Mouse (Mus musculus) heart, postnatal 25 days (tissue): ENCODE results near the gene Prr15l. TPM values are rescaled to one million over a fixed set of nuclear protein-coding genes. Genes with fewer than 3 reads are reported as not detected.

Experiments
- DNase-seq: peaks from one replicate; pipeline ENCODE4 v3.0.0; 2022; ENCODE audit warnings: low spot score
- intact Hi-C: fragments of 180-260 bp; cut with DNase I; formaldehyde crosslinking; loops from one replicate; pipeline ENCODE4 v1.15.1; 2025
- total RNA-seq, 2 experiments: library from RNA; stranded (reverse); gene quantifications; 2 replicates each; pipeline ENCODE4 v1.2.3; 2021

Gene Prr15l
- total RNA-seq, 2 experiments from 2014 or later, result 1.7 to 2.3 TPM

DNA sequence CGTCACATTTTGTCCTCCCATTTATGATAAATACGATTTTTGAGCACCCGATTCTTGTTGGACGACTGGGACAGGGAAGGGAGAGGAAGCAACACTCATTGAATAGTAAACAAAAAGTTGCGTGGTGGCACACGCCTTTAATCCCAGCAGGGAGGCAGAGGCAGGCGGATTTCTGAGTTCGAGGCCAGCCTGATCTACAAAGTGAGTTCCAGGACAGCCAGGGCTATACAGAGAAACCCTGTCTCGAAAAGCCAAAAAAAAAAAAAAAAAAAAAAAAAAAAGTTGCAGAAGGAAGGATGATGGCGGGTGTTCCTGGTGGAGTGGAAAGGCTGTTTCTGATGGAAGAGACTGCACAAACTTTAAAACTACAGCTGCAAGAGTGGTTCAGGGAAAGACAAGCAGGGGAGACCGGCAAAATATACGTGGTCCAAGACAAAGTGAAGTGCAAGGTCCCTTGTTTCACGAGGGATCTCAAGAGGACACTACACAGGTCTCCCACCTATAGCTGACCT, 11.0 kb upstream of the Prr15l start:
- intact Hi-C loops, result loop anchor here (2.0 kb wide), 2 partner anchors 46 to 106 kb away; no protein-coding TSS in a partner anchor
- no peak for DNase-seq

DNA sequence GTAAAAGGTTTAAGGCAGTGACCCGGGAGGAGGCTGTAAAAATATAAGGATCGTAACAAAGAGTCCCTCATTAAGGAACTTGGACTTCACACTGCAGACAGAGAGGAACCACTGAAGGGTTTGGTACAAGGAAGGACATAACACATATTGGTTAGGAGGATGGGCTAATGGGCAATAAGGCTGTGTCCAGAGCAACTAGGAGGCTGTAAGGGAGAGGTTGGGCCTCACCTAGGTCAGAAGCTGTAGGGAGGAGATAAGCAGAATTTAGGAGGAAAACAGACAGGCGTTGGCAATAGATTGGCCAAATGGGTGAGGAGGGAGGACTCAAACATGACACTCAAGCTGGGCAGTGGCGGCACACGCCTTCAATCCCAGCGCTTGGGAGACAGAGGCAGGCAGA, 10.5 kb upstream of the Prr15l start:
- intact Hi-C loops, result loop anchor here (2.0 kb wide), 2 partner anchors 45 to 105 kb away; no protein-coding TSS in a partner anchor
- DNase-seq, result no peak

DNA sequence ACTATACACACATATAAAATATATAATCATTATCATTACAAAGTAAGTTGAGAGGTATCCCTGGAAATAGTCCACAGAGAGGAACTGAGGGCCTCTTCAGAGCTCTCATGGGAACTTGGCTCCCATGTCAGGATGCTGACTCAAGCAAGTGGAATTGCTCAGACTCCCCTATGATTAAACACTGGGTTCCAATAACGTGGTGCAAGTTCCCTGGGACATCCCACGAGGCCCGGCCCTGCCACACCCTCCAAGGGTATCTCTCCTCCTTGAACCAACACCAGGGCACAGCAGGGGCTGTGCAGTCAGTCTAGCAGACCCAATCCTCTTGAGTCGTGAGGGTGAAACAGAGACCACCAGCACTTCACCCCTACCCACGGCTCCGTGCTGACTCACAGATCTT, 8.9 kb upstream of the Prr15l start:
- intact Hi-C loops, result loop anchor here (2.0 kb wide), 2 partner anchors 18 to 110 kb away; partner anchors contain the start of gene Scrn2
- DNase-seq, result no peak

DNA sequence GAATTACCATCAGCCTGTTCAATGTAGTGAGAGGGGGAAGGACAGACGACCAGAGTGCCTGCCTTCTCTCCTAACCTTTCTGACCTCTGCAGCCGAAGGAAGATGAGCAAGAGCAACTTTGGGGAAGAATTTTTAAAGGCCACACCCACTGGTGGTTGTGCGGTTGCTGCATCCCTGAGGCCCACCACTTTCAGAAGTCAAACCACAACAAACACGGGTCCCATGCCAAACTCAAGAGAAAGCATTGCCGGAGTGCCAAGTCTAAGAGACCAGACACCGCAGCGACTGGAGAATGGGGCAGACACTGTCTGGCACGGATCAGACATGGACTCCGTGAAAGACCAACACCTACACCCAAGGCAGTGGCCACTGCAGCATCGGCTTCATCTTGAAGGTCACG, 3.0 kb upstream of the Prr15l start:
- intact Hi-C loops, result no loop called here
- DNase-seq, result no peak

DNA sequence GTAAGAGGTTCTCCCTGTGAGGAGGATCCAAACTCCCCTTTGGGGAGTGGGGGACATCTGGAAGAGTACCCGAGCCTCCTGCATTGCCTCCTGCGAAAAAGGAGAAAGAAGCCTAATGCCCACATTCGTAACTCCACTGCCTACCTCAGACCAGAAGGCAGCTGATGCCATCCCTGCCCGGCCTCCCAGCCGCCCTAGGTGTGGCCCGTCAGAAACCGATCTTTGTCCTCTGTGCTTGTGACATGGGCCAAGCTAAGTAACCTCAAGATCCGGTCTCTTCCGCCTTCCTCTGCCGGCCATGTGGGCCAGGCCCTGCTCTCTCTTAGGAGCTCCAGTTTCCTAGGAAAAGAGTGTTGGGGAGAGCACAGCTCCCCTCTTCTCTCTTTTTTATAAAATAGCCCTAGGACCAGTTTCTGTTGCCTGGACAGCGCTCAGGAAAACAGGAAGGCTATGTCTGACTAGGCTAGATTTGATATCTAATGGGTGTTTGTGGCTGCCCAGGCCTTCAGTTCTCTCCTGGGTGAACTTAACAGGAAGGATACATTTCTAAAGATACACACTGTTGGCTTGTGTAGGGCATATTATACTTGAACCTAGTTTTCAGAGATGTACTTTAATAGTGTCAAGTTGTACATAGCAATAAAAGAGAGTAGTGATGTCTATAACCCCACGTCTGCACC, 2.3 kb upstream of the Prr15l start:
- intact Hi-C loops, result no loop called here
- no peak for DNase-seq

DNA sequence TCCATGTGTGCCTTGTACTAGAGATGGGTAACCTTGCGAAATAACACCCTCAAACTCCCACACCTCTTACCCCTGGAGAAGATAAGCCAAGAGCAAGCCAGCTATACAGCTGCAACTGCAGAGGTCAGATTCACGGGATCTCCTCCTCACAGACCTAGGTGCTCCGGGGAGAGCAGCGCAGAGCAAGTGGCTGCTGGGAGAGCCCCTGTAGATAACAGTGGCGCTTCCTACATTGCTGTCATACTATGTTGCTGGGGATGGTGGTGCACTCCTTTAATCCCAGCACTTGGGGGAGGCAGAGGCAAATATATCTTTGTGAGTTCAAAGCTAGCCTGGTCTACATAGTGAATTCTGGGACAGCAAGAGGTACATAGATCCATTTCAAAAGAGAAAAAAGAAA, 1.3 kb upstream of the Prr15l start:
- intact Hi-C loops, result no loop called here
- no peak for DNase-seq

DNA sequence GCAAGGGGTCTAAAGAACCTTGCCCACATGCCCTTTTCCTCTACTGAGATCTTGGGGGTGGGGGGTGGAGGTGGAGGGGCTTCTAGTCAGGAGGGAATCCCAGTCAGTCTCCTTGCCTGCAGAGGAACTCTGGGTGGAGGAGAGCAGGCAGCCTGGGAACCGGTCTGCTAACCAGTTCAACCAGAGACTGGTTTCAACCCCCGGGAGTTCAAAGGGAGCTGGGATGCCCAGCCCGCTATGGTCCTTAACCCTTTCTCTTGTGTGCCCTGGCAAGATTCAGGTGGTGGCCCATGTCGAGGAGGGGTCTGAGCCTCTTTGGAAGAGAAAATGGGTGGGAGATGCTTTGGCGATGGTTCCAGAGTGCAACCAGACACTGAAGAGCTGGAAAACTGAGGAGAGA, 787 bp downstream of the Prr15l start:
- intact Hi-C loops, result no loop called here
- no peak for DNase-seq

DNA sequence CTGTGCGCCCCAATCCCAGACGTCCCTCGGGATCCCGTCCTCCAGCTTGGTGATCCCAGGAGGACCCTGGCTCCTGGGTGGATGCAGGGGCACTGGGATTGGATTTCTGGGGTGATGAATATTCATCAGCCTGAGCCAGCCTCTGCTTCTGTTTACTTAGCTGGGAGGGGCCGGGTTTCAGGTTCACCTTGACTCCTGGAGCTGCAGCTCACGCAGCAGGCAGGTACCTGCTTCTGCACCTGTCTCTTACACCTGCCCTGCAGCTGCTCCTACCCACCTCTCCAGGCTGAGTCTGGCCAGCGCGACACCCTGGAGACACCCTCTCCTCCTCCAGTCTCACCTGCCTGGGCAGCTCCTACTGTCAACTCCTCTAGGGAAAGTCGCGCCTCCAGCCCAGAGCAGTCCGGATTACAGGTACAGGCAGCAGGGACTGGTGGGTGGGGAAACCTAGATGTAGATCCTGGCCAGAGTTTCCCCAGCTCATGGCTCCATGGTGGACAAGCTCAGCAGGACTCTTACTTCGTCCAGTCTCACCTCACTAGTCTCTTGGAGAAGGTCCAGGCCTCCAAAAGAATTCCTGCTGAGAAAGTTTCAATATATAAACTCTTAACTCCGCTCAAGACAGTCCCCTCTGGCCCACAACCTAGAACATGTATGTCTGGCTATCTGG, 1.3 kb downstream of the Prr15l start:
- no peak for DNase-seq
- intact Hi-C loops, result no loop called here

DNA sequence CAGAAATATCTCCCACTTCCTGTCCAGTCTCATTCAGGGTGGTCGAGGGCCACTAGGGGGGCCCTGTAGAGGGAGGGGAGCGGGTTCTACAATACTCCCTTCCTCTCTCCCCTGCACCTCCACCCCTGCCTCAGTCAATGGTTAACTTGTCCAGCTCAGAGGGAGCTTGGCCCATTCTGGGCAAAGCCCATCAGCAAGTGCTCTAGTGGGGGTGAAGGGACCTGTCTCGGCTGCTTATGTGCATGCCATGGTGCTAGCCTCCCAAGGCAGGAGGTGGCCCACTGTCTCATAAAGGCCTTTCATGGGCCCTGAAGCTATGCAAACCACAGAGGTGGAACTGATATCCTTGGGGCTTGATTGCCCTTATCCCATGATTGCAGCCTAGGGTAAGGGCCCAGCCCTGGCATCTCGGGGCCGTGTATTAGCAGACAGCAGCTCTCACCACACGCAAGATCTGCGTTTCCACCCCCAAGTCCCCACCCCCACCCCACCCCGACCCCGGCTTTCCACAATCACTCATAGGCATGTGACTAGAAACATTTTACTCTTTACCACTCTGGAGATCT, 1.9 kb downstream of the Prr15l start:
- no peak for DNase-seq
- intact Hi-C loops, result no loop called here

DNA sequence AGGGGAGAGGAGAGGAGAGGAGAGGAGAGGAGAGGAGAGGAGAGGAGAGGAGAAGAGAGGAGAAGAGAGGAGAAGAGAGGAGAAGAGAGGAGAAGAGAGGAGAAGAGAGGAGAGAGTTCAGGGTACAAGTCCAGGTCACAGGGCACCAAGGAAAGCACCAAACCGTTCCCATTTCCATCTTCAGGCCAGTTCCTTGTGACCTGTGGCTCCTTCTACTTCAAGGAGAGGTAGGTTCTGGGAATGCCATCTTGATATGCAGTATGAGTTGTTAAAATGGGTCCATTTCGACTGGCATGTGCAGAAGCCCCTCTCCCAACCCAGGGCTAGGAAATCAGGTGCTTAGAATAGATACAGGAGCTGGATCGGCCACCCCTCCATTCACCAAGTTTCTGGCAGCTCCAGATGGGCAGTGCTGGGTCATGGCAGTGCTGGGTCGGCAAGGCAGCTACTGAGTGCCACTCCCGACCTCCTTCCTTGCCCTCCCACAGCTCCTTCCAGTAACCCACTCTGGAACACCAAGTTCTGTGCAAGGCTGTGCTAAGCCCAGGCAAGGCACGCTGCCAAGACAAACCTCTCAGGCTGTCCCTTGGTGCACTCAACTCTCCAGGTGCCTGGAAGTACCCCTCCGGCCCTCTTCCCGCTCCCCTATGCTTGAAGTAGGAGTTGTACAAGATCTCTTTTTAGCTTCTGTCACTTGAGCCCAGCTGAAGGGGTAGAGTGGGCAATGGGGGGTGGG, 3.6 kb downstream of the Prr15l start:
- no peak for DNase-seq
- intact Hi-C loops, result no loop called here

DNA sequence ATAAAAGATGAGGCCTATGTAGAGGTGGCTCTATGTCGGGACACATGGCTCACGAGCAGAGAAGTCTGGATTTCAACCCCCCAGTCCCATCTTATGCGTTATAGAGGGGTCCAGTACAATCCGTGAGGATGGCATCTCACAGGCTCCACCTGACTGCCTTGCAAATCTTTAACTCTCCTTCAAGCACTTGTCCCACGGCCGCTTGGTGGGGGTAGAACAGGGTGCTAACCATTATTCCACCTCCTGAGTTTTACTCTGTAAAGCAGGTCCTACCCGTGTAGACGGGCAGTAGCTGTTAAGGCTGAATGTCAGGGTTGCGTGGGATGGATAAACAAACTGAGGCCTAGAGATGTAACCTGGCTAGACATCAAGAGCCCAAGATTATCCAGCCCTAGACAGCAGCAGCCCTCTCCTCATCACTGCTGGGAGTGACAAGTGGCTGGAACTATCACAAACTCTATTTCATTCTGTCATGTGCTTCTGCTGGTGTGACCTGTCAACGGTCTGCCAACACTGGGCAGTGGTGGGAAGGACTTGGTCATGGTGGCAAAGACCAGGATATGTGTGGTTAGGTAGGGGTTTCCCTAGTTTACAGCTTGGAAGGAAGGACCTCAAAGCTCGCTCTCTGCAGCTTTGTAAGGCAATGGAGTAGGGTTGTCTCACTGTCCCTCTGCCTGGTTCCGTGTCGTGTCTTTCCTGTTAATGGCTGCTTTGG, 5.8 kb downstream of the Prr15l start:
- DNase-seq, result no peak
- intact Hi-C loops, result no loop called here

DNA sequence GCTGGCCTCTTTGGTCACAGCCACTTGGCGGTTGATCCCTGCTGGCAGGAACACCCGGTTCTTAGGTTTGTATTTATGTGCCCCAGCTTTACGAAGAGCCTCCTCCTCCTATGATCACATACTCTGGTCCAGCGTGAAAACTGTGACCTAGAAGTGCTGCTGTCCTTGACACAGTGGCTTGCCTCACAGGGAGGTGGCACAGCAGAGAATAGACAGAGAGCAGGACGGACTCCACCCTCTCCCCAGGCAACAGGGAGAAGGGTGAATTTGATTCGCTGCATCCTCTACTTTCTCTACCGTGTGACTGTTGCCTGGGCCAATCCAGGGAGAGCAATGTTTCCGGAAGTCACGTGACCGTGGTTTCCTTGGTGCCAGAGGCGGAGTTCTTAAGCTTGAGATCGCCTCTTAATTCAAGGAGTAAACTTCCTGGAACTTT, 7.0 kb downstream of the Prr15l start:
- no peak for DNase-seq
- intact Hi-C loops, result no loop called here

DNA sequence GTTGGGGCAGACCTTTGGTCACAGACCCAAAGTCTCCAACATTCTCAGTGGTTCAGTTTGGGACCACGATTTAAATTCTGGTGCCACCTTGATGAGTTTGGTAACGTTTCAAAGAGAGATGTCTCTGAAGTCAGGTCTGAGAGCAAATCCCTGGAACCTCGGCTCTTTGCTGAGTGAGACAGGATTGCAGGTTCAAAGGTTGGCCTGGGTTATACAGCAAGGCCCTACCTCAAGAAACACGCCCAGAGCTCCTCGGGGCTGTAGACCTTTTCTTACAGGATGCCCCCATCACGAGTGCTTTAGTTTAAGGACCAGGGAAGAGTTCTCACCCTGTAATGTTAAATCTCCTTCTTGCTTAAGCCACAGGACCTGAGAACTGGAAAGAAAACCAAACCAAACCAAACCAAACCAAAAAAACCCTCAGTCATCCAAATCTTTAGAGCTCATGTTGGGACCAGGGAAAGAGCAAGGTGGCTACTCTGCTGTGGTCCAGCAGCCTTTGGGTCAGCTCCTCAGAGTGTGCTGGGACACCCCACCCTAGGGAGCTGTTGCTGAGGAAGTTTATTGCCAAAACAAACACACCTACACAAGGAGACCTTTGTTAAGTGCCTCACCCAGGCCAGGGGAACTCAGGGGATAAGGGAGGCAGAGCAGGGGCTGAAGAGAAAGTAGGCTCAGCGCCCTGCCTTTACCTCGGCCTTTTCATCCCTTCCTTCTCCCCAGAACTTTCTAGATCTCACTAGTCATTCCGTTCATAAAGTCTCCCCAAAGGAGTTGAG, 8.2 kb downstream of the Prr15l start:
- DNase-seq, result no peak
- intact Hi-C loops, result loop anchor here (2.0 kb wide), 1 partner anchor 17 kb away; no protein-coding TSS in a partner anchor

DNA sequence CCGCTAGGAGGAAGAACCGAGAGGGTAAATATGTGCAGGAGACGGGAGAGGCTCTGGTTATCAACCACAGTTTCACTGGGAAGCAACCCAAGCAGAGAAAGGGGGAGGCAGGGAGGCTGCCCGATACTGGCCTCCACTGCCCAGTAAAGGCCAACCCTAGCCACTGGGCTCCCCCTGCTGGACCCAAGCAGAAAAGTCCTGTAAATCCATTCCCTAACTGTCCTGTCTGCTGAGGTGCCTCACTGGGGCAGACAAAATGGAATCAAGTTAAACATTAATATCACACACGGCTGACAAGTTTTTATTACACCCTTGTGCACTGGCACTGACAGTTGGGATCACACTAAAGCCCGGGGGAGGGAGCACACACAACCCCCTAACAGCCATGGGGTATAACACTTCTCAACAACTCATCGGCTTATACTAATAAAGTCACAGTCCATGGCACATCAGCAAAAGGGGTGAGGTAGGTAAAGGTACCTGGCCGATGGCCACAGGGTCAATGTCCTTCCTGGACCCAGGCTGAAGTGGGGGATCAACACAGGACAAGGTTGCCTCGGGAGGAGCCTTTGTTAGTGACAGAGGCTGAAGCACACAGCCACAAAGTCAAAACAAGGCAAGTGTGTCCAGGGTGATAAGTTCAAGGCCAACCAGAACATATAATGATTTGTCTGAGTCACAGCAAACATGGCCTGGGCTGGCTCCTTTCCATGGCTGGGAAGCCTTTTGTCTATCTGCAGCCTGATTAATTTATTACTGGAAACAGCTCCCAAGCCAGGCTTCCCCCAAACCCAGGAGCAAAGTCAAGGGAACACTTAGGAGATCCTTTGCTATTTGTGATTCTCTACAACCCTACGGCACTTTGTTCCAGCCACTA, 9.9 kb downstream of the Prr15l start:
- intact Hi-C loops, result loop anchor here (2.0 kb wide), 1 partner anchor 19 kb away; no protein-coding TSS in a partner anchor
- no peak for DNase-seq

DNA sequence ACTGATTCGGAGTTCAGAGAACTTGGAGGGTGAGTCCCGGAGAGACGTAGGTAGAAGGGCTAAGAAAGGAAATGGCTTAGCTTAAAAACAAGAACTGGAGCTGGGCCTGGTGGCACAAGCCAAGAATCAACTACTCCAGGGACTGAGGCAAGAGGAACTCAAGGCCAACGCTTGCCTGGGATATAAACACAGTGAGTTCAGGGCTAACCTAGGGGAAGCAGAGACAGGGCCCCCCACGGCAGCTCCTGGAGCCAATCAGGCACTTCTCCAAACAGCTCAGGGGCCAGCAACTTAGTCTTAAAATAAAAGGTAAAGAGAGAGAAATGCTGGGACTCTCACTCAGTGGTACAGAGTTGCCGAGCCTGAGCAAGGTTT, 10.5 kb downstream of the Prr15l start:
- intact Hi-C loops, result no loop called here
- DNase-seq, result no peak

DNA sequence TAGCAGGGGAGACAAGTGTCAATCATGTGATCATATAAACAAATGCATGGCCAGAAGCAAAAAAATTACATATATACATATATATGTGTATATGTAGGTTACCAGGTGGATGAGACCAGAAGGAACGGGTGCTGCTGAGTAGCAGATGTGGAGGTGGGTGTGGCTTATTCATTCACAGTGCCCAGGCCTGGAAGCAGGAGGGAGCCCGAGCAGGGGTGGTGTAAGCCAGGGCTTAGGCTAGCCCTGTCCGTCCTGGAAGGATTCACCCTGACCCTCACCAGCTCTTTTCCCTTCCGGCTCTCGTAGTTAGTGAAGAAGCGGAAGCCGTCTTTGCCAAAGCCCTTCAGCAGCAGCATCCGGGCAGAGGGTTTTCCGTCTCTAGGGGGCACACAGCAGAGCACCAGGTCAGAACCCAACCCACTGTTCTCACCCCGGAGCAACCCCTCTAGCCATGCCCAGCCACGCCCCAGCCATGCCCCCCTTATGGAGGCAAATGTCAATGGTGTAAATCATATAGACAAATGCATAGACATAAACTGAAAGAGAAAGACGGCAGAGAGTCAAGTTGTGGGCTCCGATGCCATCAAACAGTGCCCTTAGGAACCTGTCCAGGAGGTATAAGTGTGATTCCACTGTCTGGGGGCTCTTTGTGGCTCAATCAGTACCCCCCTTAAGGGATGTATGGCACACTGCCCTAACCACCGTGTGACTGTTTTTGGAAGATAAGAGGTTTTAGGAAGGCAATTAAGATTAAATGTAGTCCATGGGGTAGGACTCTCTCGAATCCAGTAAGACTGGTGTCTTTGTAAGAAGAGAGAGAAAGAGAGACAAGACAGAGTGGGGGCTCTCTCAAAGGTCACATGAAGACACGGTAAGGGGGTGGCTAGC, 12.9 kb downstream of the Prr15l start:
- no peak for DNase-seq
- intact Hi-C loops, result no loop called here

DNA sequence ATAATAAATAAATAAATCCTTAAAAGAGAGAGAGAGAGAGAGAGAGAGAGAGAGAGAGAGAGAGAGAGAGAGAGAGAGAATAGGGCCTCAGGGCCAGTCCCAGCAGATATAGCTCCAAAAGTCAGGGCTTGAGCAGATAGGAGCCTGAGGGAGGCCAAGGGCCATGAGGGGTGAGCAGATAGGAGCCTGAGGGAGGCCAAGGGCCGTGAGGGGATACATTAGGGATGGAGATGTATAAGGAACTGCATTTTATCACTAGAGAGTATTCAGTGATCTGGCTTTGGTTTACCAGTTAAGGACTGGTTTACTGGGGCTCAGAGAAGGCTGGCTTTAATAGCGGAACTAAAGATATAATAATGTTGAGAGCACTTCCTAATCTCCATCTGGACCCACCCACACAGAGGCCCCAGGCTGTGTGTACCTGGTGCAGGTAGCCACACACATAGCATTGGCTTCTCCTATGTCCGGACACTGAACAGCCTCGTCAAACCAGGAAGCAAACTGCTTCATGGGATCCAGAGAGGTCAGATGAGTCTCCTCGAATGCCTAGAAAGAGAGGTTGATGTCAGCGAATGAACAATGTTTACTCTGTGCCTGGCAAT, 14.2 kb downstream of the Prr15l start:
- no peak for DNase-seq
- intact Hi-C loops, result no loop called here
